Mouse (Mus musculus) fibroblast of lung, adult 2 months (primary cell): ENCODE measurements around the gene Isca2.

Experiments used
- DNase-seq: peaks from one replicate; pipeline ENCODE4 v3.0.0-alpha.2; 2011; ENCODE audit warnings: low read depth

The Isca2 gene

DNA sequence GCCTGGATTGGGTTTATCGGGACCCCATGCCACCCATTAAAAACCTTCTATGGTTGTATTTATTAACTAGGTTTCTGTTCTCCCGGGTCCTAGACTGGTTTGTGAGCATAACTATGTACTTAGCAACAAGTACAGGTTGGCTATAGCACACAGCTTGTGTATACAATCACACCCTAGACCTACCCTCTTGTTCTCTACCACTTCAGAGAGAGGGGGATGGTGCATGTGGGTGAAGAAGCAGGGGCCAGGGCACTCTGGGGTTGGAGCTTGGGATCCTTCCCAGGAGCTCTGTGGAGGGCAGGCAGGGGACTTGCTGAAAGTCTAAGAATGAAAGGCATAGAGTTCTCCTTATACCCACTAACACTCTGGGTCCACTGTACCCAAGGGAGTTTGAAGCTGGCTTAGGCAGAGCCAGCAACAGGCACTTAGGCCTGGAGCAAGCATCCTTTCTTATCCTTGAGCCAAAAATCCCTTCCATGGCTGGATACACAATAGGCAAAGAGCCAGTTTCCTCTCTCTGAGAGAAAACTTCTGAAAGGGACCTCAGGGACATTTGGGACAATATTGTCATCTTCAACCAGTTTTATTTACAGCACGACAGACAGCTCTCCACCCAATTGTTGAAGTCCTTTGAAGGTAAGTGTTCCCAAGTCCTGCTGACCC is 41.7 kb downstream of the Isca2 start:
- no peak for DNase-seq

- no peak for DNase-seq
These were observed 45.4 kb downstream of the Isca2 start for GRCm38 (mm10) chr12:84818496-84818895.

DNA sequence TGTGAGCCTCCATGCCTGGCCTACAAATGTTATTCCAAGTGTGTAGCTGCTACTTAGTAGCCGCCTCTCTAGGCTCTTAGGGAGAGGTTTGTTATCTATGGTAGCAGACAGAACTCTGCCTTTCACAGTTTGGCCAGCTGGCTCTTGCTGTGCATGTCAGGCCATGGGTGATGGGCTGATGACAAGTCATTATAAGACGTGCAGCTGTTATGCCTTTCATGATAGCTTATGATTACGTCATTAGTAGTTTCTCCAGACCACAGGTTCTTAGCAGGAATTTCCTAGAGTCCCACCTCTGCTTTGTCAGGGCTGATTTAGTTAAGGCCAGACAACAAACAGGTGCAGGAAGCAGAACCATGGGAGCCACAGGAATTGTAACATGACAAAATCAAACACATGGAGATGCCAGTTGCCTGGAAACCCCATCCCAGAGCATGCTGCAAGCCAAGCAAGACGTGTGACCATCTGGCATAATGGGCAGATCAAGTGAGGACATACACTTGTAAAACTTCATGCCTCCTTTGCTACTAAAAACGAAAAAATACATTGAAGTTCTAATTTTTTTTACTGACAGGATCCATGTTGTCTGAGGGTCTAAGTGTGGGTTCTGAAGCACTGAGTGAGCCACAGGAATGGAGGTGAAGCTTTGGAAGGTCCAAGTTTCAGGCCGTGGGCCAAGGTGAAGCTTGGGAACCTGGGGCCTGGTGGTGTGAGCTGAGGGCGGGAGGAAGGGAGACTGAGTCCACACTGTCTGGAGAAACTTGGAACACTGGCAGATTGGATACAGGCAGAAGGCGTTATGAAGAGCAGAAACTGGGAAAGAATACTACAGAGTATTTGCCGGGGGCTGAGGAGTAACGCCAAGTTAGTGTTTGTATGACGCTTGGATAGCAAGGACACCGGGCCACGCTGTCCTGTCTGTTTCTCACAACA is 46.5 kb downstream of the Isca2 start:
- no peak for DNase-seq

DNA sequence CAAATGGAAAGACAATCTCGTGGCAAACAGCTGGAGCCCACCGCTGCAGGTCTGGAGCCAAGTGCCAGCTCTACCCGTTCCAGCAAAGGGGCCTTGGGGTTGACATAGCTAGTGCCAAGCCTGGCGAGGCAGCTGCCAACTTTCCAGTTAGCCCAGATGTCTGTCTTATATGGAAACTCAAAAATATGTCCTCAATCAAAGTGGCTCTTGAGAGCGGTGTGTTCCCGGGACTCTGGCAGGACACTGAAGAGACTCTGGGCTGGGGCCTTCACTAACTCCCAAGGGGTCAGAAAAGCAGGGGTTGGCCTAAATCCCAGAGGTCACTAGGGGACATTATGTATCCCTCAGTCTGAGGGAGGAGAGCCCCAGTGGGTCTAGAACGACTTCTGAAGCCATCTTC is 50.5 kb downstream of the Isca2 start:
- no peak for DNase-seq

GRCm38 (mm10) chr12:84824203-84824602 is 51.2 kb downstream of the Isca2 start:
- DNase-seq, result no peak
